Mouse (Mus musculus): ENCODE results near the gene Gbp6.

- no peak for TF ChIP-seq CHD2 (IDR thresholded peaks at IDR 0.05; ENCODE audit: low read depth, low read length)
- TF ChIP-seq HCFC1 (IDR thresholded peaks at IDR 0.05; ENCODE audit: borderline replicate concordance, insufficient read depth, low read length), result no peak
- no peak for TF ChIP-seq ZC3H11A (IDR thresholded peaks at IDR 0.05; ENCODE audit: borderline replicate concordance, low read depth, low read length)
- TF ChIP-seq MAFK (IDR thresholded peaks at IDR 0.05; ENCODE audit: insufficient read depth, low read depth, low read length), result no peak
Measured at GRCm38 (mm10) chr5:105301963-105302362, 8.5 kb upstream of the Gbp6 start.

Measured in ES-E14 (cell line).